Mouse (Mus musculus) testis, adult 2 months (tissue): ENCODE results near the gene Acan.

Experiments
- CTCF ChIP-seq: fragments of 200-500 bp; IDR thresholded peaks from 2 replicates; pipeline ENCODE4 v1.5.1; 2012; ENCODE audit warnings: low read depth, mild to moderate bottlenecking, inconsistent platforms, low read length, moderate library complexity; ENCODE audit not compliant: control insufficient read depth, insufficient read depth, insufficient replicate concordance
- POLR2A ChIP-seq: fragments of 200-500 bp; IDR thresholded peaks from 2 replicates; pipeline ENCODE4 v1.6.1; 2012; ENCODE audit warnings: low read depth, mild to moderate bottlenecking, inconsistent platforms, low read length, moderate library complexity; ENCODE audit not compliant: control insufficient read depth

- TF ChIP-seq CTCF = no peak
- TF ChIP-seq POLR2A = no peak
Observed at GRCm38 (mm10) chr7:79053383-79053889, at the start of gene Acan.
